ENCODE assay signal across 7 mouse cellular contexts in the genomic region with DNA sequence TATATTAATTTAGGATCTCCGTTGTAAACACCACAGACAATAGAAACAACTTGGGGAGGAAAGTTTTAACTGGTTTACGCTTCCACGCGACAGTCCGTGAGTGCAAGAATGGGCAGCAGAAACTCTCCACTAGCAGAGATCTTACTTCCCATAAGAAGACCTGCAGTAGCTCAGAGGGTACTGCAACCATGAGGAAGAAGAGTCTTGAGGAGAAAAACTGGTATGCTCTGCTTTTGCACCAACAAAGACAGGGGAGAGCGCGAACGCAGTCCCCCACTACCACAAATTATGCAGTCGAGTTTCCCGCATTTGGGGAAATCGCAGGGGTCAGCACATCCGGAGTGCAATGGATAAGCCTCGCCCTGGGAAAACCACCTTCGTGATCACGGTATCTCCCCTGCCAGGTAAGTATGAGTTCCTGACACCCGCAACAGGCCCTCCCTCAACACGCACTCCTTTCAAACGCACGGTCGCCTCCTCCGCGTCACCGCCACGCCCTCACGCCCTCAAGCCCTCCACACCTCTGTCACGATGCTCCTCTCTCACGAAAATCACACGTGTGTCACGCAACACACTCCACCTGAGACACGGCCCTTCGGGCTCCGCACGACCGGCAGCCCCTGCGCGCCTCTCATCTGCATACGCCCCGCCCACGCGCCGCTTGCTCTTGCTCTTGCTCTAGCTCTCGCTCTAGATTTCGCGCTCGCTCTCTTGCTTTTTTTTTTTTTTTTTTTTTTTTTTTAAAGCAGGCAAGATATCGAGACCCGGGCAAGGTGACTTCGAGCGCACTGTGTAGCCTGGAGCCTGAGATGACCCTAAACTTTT. TPM values are rescaled to one million over a fixed set of nuclear protein-coding genes. Genes with fewer than 3 reads are reported as not detected.
A peak's percentile ranks its signal among the peaks of the same experiment; 100 is the strongest.
DNase-seq lines count a peak whose midpoint lies in the region; ATAC-seq lines count a peak whose summit lies in the region.
"Not testable (repeated sequence)": the region's sequence is repeated elsewhere in the genome, so short reads cannot be mapped to it uniquely, and the experiment has no call there.

No protein-coding gene starts in this region.

- not testable (repeated sequence) for H3K4me1 ChIP-seq in forebrain, embryonic 15.5 days; kidney, embryonic 15.5 days; liver, embryonic 15.5 days (replicated peaks); midbrain, embryonic 15.5 days

- H3K4me2 ChIP-seq in forebrain, embryonic 15.5 days (replicated peaks), result not testable (repeated sequence)
- H3K4me2 ChIP-seq in kidney, embryonic 15.5 days, result peak overlapping the region; percentile 37; the same call in 1 of the 2 replicates
- H3K4me2 ChIP-seq in liver, embryonic 15.5 days, result peak overlapping the region; percentile 32; the same call in 1 of the 2 replicates
- H3K4me2 ChIP-seq in midbrain, embryonic 15.5 days, result peak overlapping the region; percentile 34; the same call in 1 of the 2 replicates

- peak; percentile 36 for DNase-seq in cerebellum, adult 9-10 months
- DNase-seq in heart, postnatal 4 days, result peak; percentile 49
- peak; percentile 40 to 53 for DNase-seq in spleen, postnatal 36 days (ENCODE audit: low spot score in 2 of 2)

- not testable (repeated sequence) for H3K9me3 ChIP-seq in forebrain, embryonic 15.5 days; kidney, embryonic 15.5 days (replicated peaks); liver, embryonic 15.5 days (replicated peaks); midbrain, embryonic 15.5 days

- 0% methylated on average over 9 of the region's 49 CpGs for WGBS in forebrain, embryonic 15.5 days
- WGBS in kidney, embryonic 15.5 days, result 0% methylated on average over 11 of the region's 49 CpGs
- WGBS in liver, embryonic 15.5 days (ENCODE audit: insufficient replicate concordance), result 0% methylated on average over 12 of the region's 49 CpGs
- WGBS in midbrain, embryonic 15.5 days, result 0% methylated on average over 10 of the region's 49 CpGs

- ATAC-seq in forebrain, embryonic 15.5 days (replicated peaks), result peak; percentile 62
- ATAC-seq in kidney, embryonic 15.5 days (replicated peaks; ENCODE audit: low FRiP score), result peak; percentile 64
- peak; percentile 54 for ATAC-seq in liver, embryonic 15.5 days (ENCODE audit: insufficient read depth)
- ATAC-seq in midbrain, embryonic 15.5 days (replicated peaks), result peak; percentile 65

- not testable (repeated sequence) for H3K9ac ChIP-seq in forebrain, embryonic 15.5 days (replicated peaks); kidney, embryonic 15.5 days; liver, embryonic 15.5 days; midbrain, embryonic 15.5 days

- not testable (repeated sequence) for H3K36me3 ChIP-seq in forebrain, embryonic 15.5 days; kidney, embryonic 15.5 days; liver, embryonic 15.5 days (replicated peaks); midbrain, embryonic 15.5 days (replicated peaks)

- H3K27ac ChIP-seq in forebrain, embryonic 15.5 days (replicated peaks); kidney, embryonic 15.5 days; liver, embryonic 15.5 days (replicated peaks); midbrain, embryonic 15.5 days: not testable (repeated sequence)

- not testable (repeated sequence) for H3K4me3 ChIP-seq in forebrain, embryonic 15.5 days; kidney, embryonic 15.5 days (replicated peaks); liver, embryonic 15.5 days (replicated peaks); midbrain, embryonic 15.5 days

- H3K27me3 ChIP-seq in forebrain, embryonic 15.5 days; kidney, embryonic 15.5 days; liver, embryonic 15.5 days; midbrain, embryonic 15.5 days (replicated peaks): not testable (repeated sequence)

RNA-seq across cellular contexts. Expression of gene Eapp, which starts 38.8 kb away (rescaled TPM):
- 90.8 and 94.2 TPM in 2 replicates for polyA plus RNA-seq in forebrain, embryonic 15.5 days (2015; fragmentation: Nextera tagmentation; extraction: Ambion mirVana)
- 10 to 100 TPM; 26.8 to 27.4 TPM for total RNA-seq in heart, postnatal 4 days (2021)
- polyA plus RNA-seq in kidney, embryonic 15.5 days (2015; fragmentation: Nextera tagmentation; extraction: Ambion mirVana), result 61.6 and 63.3 TPM in 2 replicates
- polyA plus RNA-seq in liver, embryonic 15.5 days (2015; fragmentation: Nextera tagmentation; extraction: Ambion mirVana), result 32.2 and 36.2 TPM in 2 replicates
- 82.0 and 88.5 TPM in 2 replicates for polyA plus RNA-seq in midbrain, embryonic 15.5 days (2015; fragmentation: Nextera tagmentation; extraction: Ambion mirVana)
